Mouse (Mus musculus): ENCODE results near the gene Prkn. TPM values are rescaled to one million over a fixed set of nuclear protein-coding genes. Genes with fewer than 3 reads are reported as not detected.

Gene Prkn
- total and polyA plus RNA-seq, 3 experiments: 0.39 to 0.50 TPM; not detected in 1

- DNase-seq (ENCODE audit: low read depth, low spot score): no peak
- Histone ChIP-seq H3K36me3 (ENCODE audit: control insufficient read depth in 1 of 2, insufficient read depth in 2 of 2, low read length in 2 of 2) (no peaks in the 10 kb centered on the region), H3K4me3 (ENCODE audit: control insufficient read depth in 1 of 2, insufficient read depth in 1 of 2, low read depth in 2 of 2, low read length in 2 of 2) (no peak overlapping the region), H3K4me1 (ENCODE audit: control insufficient read depth in 1 of 2, insufficient read depth in 2 of 2, low read length in 2 of 2) (no peaks in the 10 kb centered on the region), H3K27ac (ENCODE audit: control insufficient read depth, low read depth, low read length) (no peak overlapping the region), H3K9ac (ENCODE audit: control insufficient read depth, low read depth, low read length, poor library complexity, severe bottlenecking) (no peak overlapping the region), H3K79me2 (ENCODE audit: control insufficient read depth, insufficient read depth, low read length, poor library complexity) (no peaks in the 10 kb centered on the region), H3K27me3 (ENCODE audit: control insufficient read depth in 1 of 2, insufficient read depth in 2 of 2, low read length in 2 of 2) (no peaks in the 10 kb centered on the region; a peak in 1 of 4 replicates), H3K9me3 (replicated peaks; ENCODE audit: insufficient read depth, low read length) (no peaks in the 10 kb centered on the region)
- TF ChIP-seq ZC3H11A (IDR thresholded peaks at IDR 0.05; ENCODE audit: low read depth, low read length): no peak
Measured at GRCm38 (mm10) chr17:12059041-12059440, 1218.9 kb downstream of the Prkn start.

- H3K27ac ChIP-seq (ENCODE audit: control insufficient read depth, low read depth, low read length): no peak overlapping the region
- no peaks in the 10 kb centered on the region; a peak in 1 of 4 replicates for H3K27me3 ChIP-seq (ENCODE audit: control insufficient read depth in 1 of 2, insufficient read depth in 2 of 2, low read length in 2 of 2)
- H3K36me3 ChIP-seq (ENCODE audit: control insufficient read depth in 1 of 2, insufficient read depth in 2 of 2, low read length in 2 of 2): no peaks in the 10 kb centered on the region
- H3K79me2 ChIP-seq (ENCODE audit: control insufficient read depth, insufficient read depth, low read length, poor library complexity): no peaks in the 10 kb centered on the region
- TF ChIP-seq TCF12 (IDR thresholded peaks at IDR 0.05; ENCODE audit: low read depth, low read length): no peak
- TF ChIP-seq SMC3 (IDR thresholded peaks at IDR 0.05; ENCODE audit: low read depth, low read length): no peak
- TF ChIP-seq ETS1 (IDR thresholded peaks at IDR 0.05; ENCODE audit: low read depth, low read length): no peak
- TF ChIP-seq MEF2A (IDR thresholded peaks at IDR 0.05; ENCODE audit: extremely low read depth, insufficient replicate concordance, low read depth, low read length, poor library complexity, severe bottlenecking): no peak
- no peak for TF ChIP-seq SIN3A (IDR thresholded peaks at IDR 0.05; ENCODE audit: low read length)
- TF ChIP-seq POLR2A (IDR thresholded peaks at IDR 0.05; ENCODE audit: control insufficient read depth in 1 of 2, insufficient read depth in 1 of 2, low read depth in 1 of 2, low read length in 2 of 2, poor library complexity in 1 of 2): no peak
- no peak overlapping the region for H3K9ac ChIP-seq (ENCODE audit: control insufficient read depth, low read depth, low read length, poor library complexity, severe bottlenecking)
- H3K4me3 ChIP-seq (ENCODE audit: control insufficient read depth in 1 of 2, insufficient read depth in 1 of 2, low read depth in 2 of 2, low read length in 2 of 2): no peak overlapping the region
- no peaks in the 10 kb centered on the region for H3K9me3 ChIP-seq (replicated peaks; ENCODE audit: insufficient read depth, low read length)
- H3K4me1 ChIP-seq (ENCODE audit: control insufficient read depth in 1 of 2, insufficient read depth in 2 of 2, low read length in 2 of 2): no peaks in the 10 kb centered on the region
- DNase-seq (ENCODE audit: low read depth, low spot score): no peak
Measured at GRCm38 (mm10) chr17:12061381-12061780, 1221.2 kb downstream of the Prkn start.

- Histone ChIP-seq H3K4me1 (ENCODE audit: control insufficient read depth in 1 of 2, insufficient read depth in 2 of 2, low read length in 2 of 2) (no peaks in the 10 kb centered on the region), H3K27me3 (ENCODE audit: control insufficient read depth in 1 of 2, insufficient read depth in 2 of 2, low read length in 2 of 2) (no peaks in the 10 kb centered on the region; a peak in 1 of 4 replicates), H3K9me3 (replicated peaks; ENCODE audit: insufficient read depth, low read length) (no peaks in the 10 kb centered on the region), H3K9ac (ENCODE audit: control insufficient read depth, low read depth, low read length, poor library complexity, severe bottlenecking) (no peak overlapping the region), H3K36me3 (ENCODE audit: control insufficient read depth in 1 of 2, insufficient read depth in 2 of 2, low read length in 2 of 2) (no peaks in the 10 kb centered on the region), H3K27ac (ENCODE audit: control insufficient read depth, low read depth, low read length) (no peak overlapping the region), H3K79me2 (ENCODE audit: control insufficient read depth, insufficient read depth, low read length, poor library complexity) (no peaks in the 10 kb centered on the region), H3K4me3 (ENCODE audit: control insufficient read depth in 1 of 2, insufficient read depth in 1 of 2, low read depth in 2 of 2, low read length in 2 of 2) (no peak overlapping the region)
- TF ChIP-seq CHD2 (IDR thresholded peaks at IDR 0.05; ENCODE audit: low read length): no peak
- TF ChIP-seq HCFC1 (IDR thresholded peaks at IDR 0.05; ENCODE audit: low read depth, low read length): no peak
- no peak for TF ChIP-seq BHLHE40 (IDR thresholded peaks at IDR 0.05; ENCODE audit: borderline replicate concordance, low read depth, low read length)
- no peak for TF ChIP-seq MAFK (IDR thresholded peaks at IDR 0.05; ENCODE audit: borderline replicate concordance, low read depth, low read length)
- no peak for TF ChIP-seq SMC3 (IDR thresholded peaks at IDR 0.05; ENCODE audit: low read depth, low read length)
- no peak for TF ChIP-seq POLR2A (IDR thresholded peaks at IDR 0.05; ENCODE audit: control insufficient read depth in 1 of 2, insufficient read depth in 1 of 2, low read depth in 1 of 2, low read length in 2 of 2, poor library complexity in 1 of 2)
- TF ChIP-seq SIN3A (IDR thresholded peaks at IDR 0.05; ENCODE audit: low read length): no peak
- TF ChIP-seq CHD1 (IDR thresholded peaks at IDR 0.05; ENCODE audit: low read depth, low read length): no peak
- TF ChIP-seq ZKSCAN1 (IDR thresholded peaks at IDR 0.05; ENCODE audit: low read depth, low read length): no peak
- TF ChIP-seq ZNF384 (IDR thresholded peaks at IDR 0.05; ENCODE audit: low read depth, low read length): no peak
- TF ChIP-seq JUND (IDR thresholded peaks at IDR 0.05; ENCODE audit: low read depth, low read length): no peak
- TF ChIP-seq UBTF (IDR thresholded peaks at IDR 0.05; ENCODE audit: borderline replicate concordance, insufficient read depth, low read depth, low read length): no peak
- no peak for TF ChIP-seq E2F4 (IDR thresholded peaks at IDR 0.05; ENCODE audit: borderline replicate concordance, low read depth, low read length)
- TF ChIP-seq KAT2A (conservative IDR thresholded peaks at IDR 0.05; ENCODE audit: low read depth, low read length): no peak
- TF ChIP-seq USF1 (IDR thresholded peaks at IDR 0.05; ENCODE audit: low read depth, low read length): no peak
- TF ChIP-seq ETS1 (IDR thresholded peaks at IDR 0.05; ENCODE audit: low read depth, low read length): no peak
- no peak for TF ChIP-seq MEF2A (IDR thresholded peaks at IDR 0.05; ENCODE audit: extremely low read depth, insufficient replicate concordance, low read depth, low read length, poor library complexity, severe bottlenecking)
- DNase-seq (ENCODE audit: low read depth, low spot score): no peak
Measured at GRCm38 (mm10) chr17:12062861-12063260, 1222.7 kb downstream of the Prkn start.

All from MEL (cell line).